Mouse (Mus musculus) CH12.LX (cell line): ENCODE results near the gene Boc. TPM values are rescaled to one million over a fixed set of nuclear protein-coding genes. Genes with fewer than 3 reads are reported as not detected.

Experiments
- DNase-seq: peaks from one replicate; pipeline ENCODE4 v3.0.0-alpha.2; 2013; ENCODE audit errors: extremely low read depth
- H3K27ac ChIP-seq: 2 replicates; pipeline ENCODE4 v1.5.1; 2012; ENCODE audit warnings: low read depth, mild to moderate bottlenecking, control low read depth, moderate library complexity; ENCODE audit not compliant: insufficient read depth
- H3K27me3 ChIP-seq: replicated peaks from 2 replicates; pipeline ENCODE3; 2012; ENCODE audit warnings: inconsistent platforms
- H3K36me3 ChIP-seq, 2 experiments: replicated peaks in 1 of 2; 2 replicates each; pipeline versions ENCODE3 to v1.6.1; 2012; ENCODE audit warnings: inconsistent platforms in 1 of 2, low read length in 1 of 2, mild to moderate bottlenecking in 1 of 2, mixed read lengths in 1 of 2, moderate library complexity in 1 of 2; ENCODE audit not compliant: control insufficient read depth in 1 of 2, insufficient read depth in 1 of 2
- H3K4me1 ChIP-seq, 2 experiments: 2 replicates each; pipeline ENCODE4 v1.6.1; 2012; ENCODE audit warnings: inconsistent platforms in 1 of 2, moderate library complexity in 1 of 2; ENCODE audit not compliant: insufficient read depth in 2 of 2, control insufficient read depth in 1 of 2
- H3K4me2 ChIP-seq: 2 replicates; pipeline ENCODE4 v1.6.1; 2012; ENCODE audit warnings: low read depth, mild to moderate bottlenecking, control low read depth; ENCODE audit not compliant: poor library complexity, insufficient read depth, severe bottlenecking
- H3K4me3 ChIP-seq, 3 experiments: fragments of 150-350 bp in 1 of 3; sonication (generic) in 1 of 3; replicated peaks in 1 of 3; 2 replicates each; pipeline versions ENCODE3 to v1.5.1; 2011 to 2012; ENCODE audit warnings: low read depth in 2 of 3, low read length in 2 of 3, mild to moderate bottlenecking in 2 of 3, moderate library complexity in 2 of 3, control low read depth in 1 of 3, improper control_type of control experiment in 1 of 3, inconsistent platforms in 1 of 3, mixed read lengths in 1 of 3; ENCODE audit not compliant: poor library complexity in 1 of 3
- H3K79me2 ChIP-seq: replicated peaks from 2 replicates; pipeline ENCODE4 v1.6.1; 2012; ENCODE audit warnings: mild to moderate bottlenecking, moderate library complexity; ENCODE audit not compliant: control insufficient read depth, poor library complexity, insufficient read depth, severe bottlenecking; ENCODE audit errors: extremely low read depth
- H3K9ac ChIP-seq: 2 replicates; pipeline ENCODE4 v1.6.1; 2012; ENCODE audit warnings: low read depth, mild to moderate bottlenecking, control low read depth, moderate library complexity; ENCODE audit not compliant: insufficient read depth
- H3K9me3 ChIP-seq: replicated peaks from 2 replicates; pipeline ENCODE3; 2012; ENCODE audit warnings: low read length, inconsistent platforms, mixed read lengths
- BHLHE40 ChIP-seq: IDR thresholded peaks from 2 replicates; pipeline ENCODE4 v1.6.1; 2011; ENCODE audit warnings: mild to moderate bottlenecking, low read depth, low read length, improper control_type of control experiment
- CHD1 ChIP-seq: IDR thresholded peaks from 2 replicates; pipeline ENCODE4 v1.6.1; 2012; ENCODE audit warnings: low read depth, low read length, improper control_type of control experiment, inconsistent platforms
- CHD2 ChIP-seq: IDR thresholded peaks from 2 replicates; pipeline ENCODE4 v1.6.1; 2011; ENCODE audit warnings: low read length, improper control_type of control experiment
- CTCF ChIP-seq, 2 experiments: IDR thresholded peaks in 1 of 2; conservative IDR thresholded peaks in 1 of 2; 2 replicates each; pipeline ENCODE4 v1.5.1; 2011 to 2012; ENCODE audit warnings: low read depth in 2 of 2, low read length in 2 of 2, improper control_type of control experiment in 1 of 2, inconsistent platforms in 1 of 2, mild to moderate bottlenecking in 1 of 2, moderate library complexity in 1 of 2
- E2F4 ChIP-seq: IDR thresholded peaks from 2 replicates; pipeline ENCODE4 v1.6.1; 2011; ENCODE audit warnings: low read depth, low read length, improper control_type of control experiment; ENCODE audit not compliant: insufficient replicate concordance
- ELF1 ChIP-seq: IDR thresholded peaks from 2 replicates; pipeline ENCODE4 v1.6.1; 2014; ENCODE audit warnings: low read depth, mild to moderate bottlenecking, inconsistent platforms, low read length, improper control_type of control experiment
- EP300 ChIP-seq: IDR thresholded peaks from 2 replicates; pipeline ENCODE4 v1.6.1; 2011; ENCODE audit warnings: low read length, improper control_type of control experiment
- ETS1 ChIP-seq: conservative IDR thresholded peaks from 2 replicates; pipeline ENCODE4 v1.6.1; 2012; ENCODE audit warnings: low read depth, mild to moderate bottlenecking, inconsistent platforms, low read length, improper control_type of control experiment, moderate library complexity
- GABPA ChIP-seq: IDR thresholded peaks from 2 replicates; pipeline ENCODE4 v1.6.1; 2012; ENCODE audit warnings: low read depth, low read length, improper control_type of control experiment, inconsistent platforms; ENCODE audit not compliant: insufficient replicate concordance
- HCFC1 ChIP-seq: IDR thresholded peaks from 2 replicates; pipeline ENCODE4 v1.6.1; 2012; ENCODE audit warnings: low read depth, mild to moderate bottlenecking, inconsistent platforms, low read length, improper control_type of control experiment
- IRF4 ChIP-seq: IDR thresholded peaks from 2 replicates; pipeline ENCODE4 v1.6.1; 2014; ENCODE audit warnings: low read depth, mild to moderate bottlenecking, inconsistent platforms, low read length, improper control_type of control experiment
- JUN ChIP-seq: IDR thresholded peaks from 2 replicates; pipeline ENCODE4 v1.6.1; 2011; ENCODE audit warnings: low read depth, mild to moderate bottlenecking, low read length, improper control_type of control experiment, moderate library complexity; ENCODE audit not compliant: insufficient read depth
- JUND ChIP-seq: conservative IDR thresholded peaks from 2 replicates; pipeline ENCODE4 v1.6.1; 2011; ENCODE audit warnings: low read depth, low read length, improper control_type of control experiment
- KAT2A ChIP-seq: IDR thresholded peaks from 2 replicates; pipeline ENCODE4 v1.6.1; 2012; ENCODE audit warnings: low read length, improper control_type of control experiment, inconsistent platforms; ENCODE audit not compliant: insufficient replicate concordance
- MAFK ChIP-seq: IDR thresholded peaks from 2 replicates; pipeline ENCODE4 v1.6.1; 2011; ENCODE audit warnings: low read length, improper control_type of control experiment; ENCODE audit not compliant: insufficient replicate concordance
- MAX ChIP-seq: IDR thresholded peaks from 2 replicates; pipeline ENCODE4 v1.6.1; 2011; ENCODE audit warnings: low read length, improper control_type of control experiment
- MAZ ChIP-seq: IDR thresholded peaks from 2 replicates; pipeline ENCODE4 v1.6.1; 2012; ENCODE audit warnings: low read depth, mild to moderate bottlenecking, inconsistent platforms, low read length, improper control_type of control experiment, moderate library complexity
- MEF2A ChIP-seq: IDR thresholded peaks from 2 replicates; pipeline ENCODE4 v1.6.1; 2014; ENCODE audit warnings: low read depth, mild to moderate bottlenecking, inconsistent platforms, low read length, improper control_type of control experiment, borderline replicate concordance
- MXI1 ChIP-seq: IDR thresholded peaks from 2 replicates; pipeline ENCODE4 v1.6.1; 2011; ENCODE audit warnings: mild to moderate bottlenecking, low read depth, low read length, improper control_type of control experiment
- MYC ChIP-seq: IDR thresholded peaks from 2 replicates; pipeline ENCODE4 v1.6.1; 2011; ENCODE audit warnings: low read depth, mild to moderate bottlenecking, improper control_type of control experiment, low read length
- NELFE ChIP-seq: IDR thresholded peaks from 2 replicates; pipeline ENCODE4 v1.6.1; 2011; ENCODE audit warnings: low read depth, low read length, improper control_type of control experiment
- NRF1 ChIP-seq: IDR thresholded peaks from 2 replicates; pipeline ENCODE4 v1.6.1; 2014; ENCODE audit warnings: low read depth, mild to moderate bottlenecking, inconsistent platforms, low read length, improper control_type of control experiment, moderate library complexity
- PAX5 ChIP-seq: IDR thresholded peaks from 2 replicates; pipeline ENCODE4 v1.6.1; 2012; ENCODE audit warnings: low read length, inconsistent platforms, mixed read lengths
- POLR2A ChIP-seq: IDR thresholded peaks from 2 replicates; pipeline ENCODE4 v1.6.1; 2011; ENCODE audit warnings: low read depth, mild to moderate bottlenecking, improper control_type of control experiment, low read length
- POLR2AphosphoS2 ChIP-seq: IDR thresholded peaks from 2 replicates; pipeline ENCODE4 v1.6.1; 2011; ENCODE audit warnings: low read depth, low read length, improper control_type of control experiment
- RAD21 ChIP-seq: IDR thresholded peaks from 2 replicates; pipeline ENCODE4 v1.6.1; 2011; ENCODE audit warnings: low read depth, mild to moderate bottlenecking, low read length, improper control_type of control experiment, moderate library complexity
- RCOR1 ChIP-seq: conservative IDR thresholded peaks from 2 replicates; pipeline ENCODE4 v1.6.1; 2012; ENCODE audit warnings: low read depth, mild to moderate bottlenecking, inconsistent platforms, low read length, improper control_type of control experiment
- SIN3A ChIP-seq: IDR thresholded peaks from 2 replicates; pipeline ENCODE4 v1.6.1; 2012; ENCODE audit warnings: low read length, improper control_type of control experiment, inconsistent platforms
- SMC3 ChIP-seq: IDR thresholded peaks from 2 replicates; pipeline ENCODE4 v1.6.1; 2011; ENCODE audit warnings: low read depth, low read length, improper control_type of control experiment
- TBP ChIP-seq: conservative IDR thresholded peaks from 2 replicates; pipeline ENCODE4 v1.6.1; 2011; ENCODE audit warnings: low read depth, low read length, improper control_type of control experiment
- TCF12 ChIP-seq: IDR thresholded peaks from 2 replicates; pipeline ENCODE4 v1.6.1; 2014; ENCODE audit warnings: low read depth, mild to moderate bottlenecking, inconsistent platforms, low read length, improper control_type of control experiment
- UBTF ChIP-seq: IDR thresholded peaks from 2 replicates; pipeline ENCODE4 v1.6.1; 2012; ENCODE audit warnings: low read depth, mild to moderate bottlenecking, inconsistent platforms, low read length, improper control_type of control experiment, moderate library complexity
- USF1 ChIP-seq: IDR thresholded peaks from 2 replicates; pipeline ENCODE4 v1.6.1; 2014; ENCODE audit warnings: low read depth, mild to moderate bottlenecking, inconsistent platforms, low read length, improper control_type of control experiment
- USF2 ChIP-seq: conservative IDR thresholded peaks from 2 replicates; pipeline ENCODE4 v1.6.1; 2011; ENCODE audit warnings: low read depth, low read length, improper control_type of control experiment
- ZC3H11A ChIP-seq: IDR thresholded peaks from 2 replicates; pipeline ENCODE4 v1.6.1; 2012; ENCODE audit warnings: low read depth, mild to moderate bottlenecking, inconsistent platforms, low read length, improper control_type of control experiment
- ZKSCAN1 ChIP-seq: IDR thresholded peaks from 2 replicates; pipeline ENCODE4 v1.6.1; 2012; ENCODE audit warnings: low read depth, inconsistent platforms, low read length, improper control_type of control experiment, borderline replicate concordance
- ZMIZ1 ChIP-seq: IDR thresholded peaks from 2 replicates; pipeline ENCODE4 v1.6.1; 2012; ENCODE audit warnings: low read depth, mild to moderate bottlenecking, inconsistent platforms, low read length, improper control_type of control experiment
- ZNF384 ChIP-seq: IDR thresholded peaks from 2 replicates; pipeline ENCODE4 v1.6.1; 2012; ENCODE audit warnings: low read depth, low read length, improper control_type of control experiment, inconsistent platforms
- dilution Hi-C: fragments of 300-500 bp; cut with MboI; formaldehyde crosslinking; loops from 2 replicates; pipeline ENCODE4 v1.14.3; 2020; ENCODE audit warnings: low sequenced_read_pairs; ENCODE audit not compliant: extremely low pct_unique_long_range_greater_than_20kb, extremely low pct_ligation_motif_present
- in situ Hi-C: fragments of 300-500 bp; cut with MboI; formaldehyde crosslinking; loops from 3 replicates; pipeline ENCODE4 v1.14.3; 2019; ENCODE audit warnings: low sequenced_read_pairs, low pct_ligation_motif_present, low pct_unique_long_range_greater_than_20kb, mixed read lengths
- polyA plus RNA-seq: library from polyadenylated mRNA; unstranded; fragments of >175 nt; gene quantifications from 2 replicates; pipeline ENCODE4 v1.2.1, GENCODE M21; 2012; ENCODE audit warnings: low read depth; ENCODE audit not compliant: insufficient read length
- total RNA-seq, 2 experiments: library from RNA; depleted of rRNA; stranded (reverse); fragments of 300-350 nt in 1 of 2; fragments of >200 nt in 1 of 2; gene quantifications; 2 replicates each; pipeline ENCODE4 v1.2.3; 2012 to 2014

Gene Boc
- total and polyA plus RNA-seq, 3 experiments: 0.25 to 1.5 (median 0.67) TPM

DNA sequence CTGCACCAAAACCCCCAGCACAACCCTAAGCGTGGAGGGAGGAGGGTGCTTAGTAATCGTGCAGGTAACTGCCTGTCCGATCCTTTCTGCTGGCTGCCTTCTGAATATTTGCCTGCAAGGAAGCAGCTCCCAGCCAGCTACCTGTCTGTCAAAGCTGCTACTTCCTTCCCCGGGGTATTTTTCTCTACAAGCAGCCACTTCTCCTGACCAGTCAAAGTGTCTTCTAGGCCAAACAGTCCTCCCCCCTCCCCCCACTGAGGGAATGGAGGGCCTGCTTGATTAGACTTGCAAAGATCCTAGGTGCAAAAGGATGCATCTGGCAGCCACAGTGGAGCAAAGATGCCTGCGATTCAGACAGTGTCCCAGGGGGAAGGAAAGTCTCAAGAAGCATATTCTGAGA, 7.9 kb downstream of the Boc start:
- dilution Hi-C loops: no loop called here
- peak overlapping the region; percentile 19; the same call in 1 of the 2 replicates for H3K4me2 ChIP-seq
- no peaks in the 10 kb centered on the region for H3K79me2 ChIP-seq
- TF ChIP-seq POLR2AphosphoS2 (no peak), JUND (no peak), TCF12 (peak; percentile 21; the same call in 1 of the 2 replicates), USF2 (no peak), IRF4 (no peak), USF1 (no peak), BHLHE40 (no peak), UBTF (no peak), CTCF (conservative IDR thresholded peaks at IDR 0.05 in 1 of 2, IDR thresholded peaks at IDR 0.05 in 1 of 2; ENCODE audit: low read depth in 2 of 2, low read length in 2 of 2) (no peak), NELFE (no peak), CHD2 (peak; percentile 55; the same call in 1 of the 2 replicates), TBP (no peak), RAD21 (no peak), ETS1 (no peak), GABPA (no peak), ELF1 (no peak), SMC3 (no peak), KAT2A (no peak), MYC (no peak), MAFK (0 out of 2 replicates have a peak, but pooled peaks have one; percentile 7), ZC3H11A (no peak), ZMIZ1 (no peak), E2F4 (no peak), PAX5 (no peak), CHD1 (no peak), JUN (no peak), MXI1 (no peak), ZKSCAN1 (no peak), MAX (no peak), HCFC1 (no peak), MAZ (0 out of 2 replicates have a peak, but pooled peaks have one; percentile 37), SIN3A (no peak), NRF1 (no peak), RCOR1 (no peak), MEF2A (peak; percentile 28; the same call in 1 of the 2 replicates), EP300 (peak; percentile 41; the same call in 1 of the 2 replicates), POLR2A (no peak), ZNF384 (no peak)
- no peak overlapping the region for H3K9ac ChIP-seq
- H3K4me1 ChIP-seq: peaks cover 6 to 26% of the 10 kb centered on the region in 2 experiments
- no peak overlapping the region for H3K4me3 ChIP-seq
- no peak overlapping the region for H3K27ac ChIP-seq
- in situ Hi-C loops: no loop called here
- H3K27me3 ChIP-seq: no peaks in the 10 kb centered on the region
- H3K36me3 ChIP-seq: no peaks in the 10 kb centered on the region
- peak; percentile 91 for DNase-seq
- no peaks in the 10 kb centered on the region for H3K9me3 ChIP-seq
